Mouse (Mus musculus) CH12F3 (cell line): Measurements from ENCODE around the gene Ubc.
"Not testable (repeated sequence)": the region's sequence is repeated elsewhere in the genome, so short reads cannot be mapped to it uniquely, and the experiment has no call there.

ENCODE experiments used
- in situ Hi-C: fragments of 300-500 bp; cut with MboI; formaldehyde crosslinking; loops from 2 replicates; pipeline ENCODE4 v1.14.3; 2020; ENCODE audit warnings: low sequenced_read_pairs

Ubc gene

DNA sequence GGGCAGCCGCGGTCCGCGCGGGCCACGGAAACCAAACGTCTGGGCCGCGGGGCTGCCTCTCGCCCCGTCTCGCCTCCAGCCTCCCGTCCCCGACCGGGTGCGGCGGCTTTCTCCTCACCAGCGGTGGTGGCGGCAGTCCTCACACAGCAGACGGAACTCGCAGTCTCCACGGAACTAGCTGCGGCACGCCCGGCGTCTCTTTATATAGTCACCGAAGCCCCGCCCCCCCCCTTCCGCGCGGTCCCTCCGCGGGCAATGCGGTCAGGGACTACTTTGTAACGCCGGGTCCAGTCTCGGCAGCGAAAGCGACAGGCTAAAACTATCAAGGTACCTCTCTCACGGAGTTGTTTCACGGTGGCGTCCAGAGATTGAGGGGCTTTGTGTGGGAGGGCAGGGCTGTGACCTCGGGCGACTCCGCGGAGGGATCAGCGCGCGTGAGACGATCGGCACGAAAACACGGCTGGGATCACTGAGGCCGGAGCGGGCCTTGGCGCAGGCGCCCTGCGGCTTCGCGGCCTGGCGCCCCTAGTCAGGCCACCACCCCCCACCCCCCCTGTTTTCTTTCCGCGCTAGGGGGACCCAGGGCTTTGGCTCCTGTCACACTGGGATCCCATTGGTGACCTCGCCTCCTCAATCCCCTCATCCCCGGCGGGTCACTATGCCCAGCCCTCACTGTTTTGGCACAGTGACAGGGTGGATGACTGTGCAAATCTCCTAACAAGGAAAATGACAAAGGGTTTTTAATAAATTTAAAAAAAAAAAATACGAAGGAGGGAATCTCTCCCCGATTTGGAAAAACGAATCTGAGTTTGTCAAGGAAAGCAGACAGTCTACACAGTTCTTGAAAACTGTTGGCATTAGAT, at the start of gene Ubc:
Gene Ubc (minus strand): TSS at position 624 of the 863 bp plus-strand sequence.
- in situ Hi-C loops = no loop called here

GRCm38 (mm10) chr5:125434347-125434746, 44.3 kb upstream of the Ubc start:
- in situ Hi-C loops = not testable (repeated sequence)

- in situ Hi-C loops = no loop called here
Observed at GRCm38 (mm10) chr5:125433793-125434337, 43.9 kb upstream of the Ubc start, which contains the start of gene Dhx37. Gene Dhx37 (minus strand): TSS chr5:125434121.

- in situ Hi-C loops = not testable (repeated sequence)
Observed at GRCm38 (mm10) chr5:125432324-125432723, 42.3 kb upstream of the Ubc start.

- in situ Hi-C loops = no loop called here
Observed at GRCm38 (mm10) chr5:125426343-125426742, 36.3 kb upstream of the Ubc start.

- in situ Hi-C loops = no loop called here
Observed at GRCm38 (mm10) chr5:125425698-125426276, 35.8 kb upstream of the Ubc start.

DNA sequence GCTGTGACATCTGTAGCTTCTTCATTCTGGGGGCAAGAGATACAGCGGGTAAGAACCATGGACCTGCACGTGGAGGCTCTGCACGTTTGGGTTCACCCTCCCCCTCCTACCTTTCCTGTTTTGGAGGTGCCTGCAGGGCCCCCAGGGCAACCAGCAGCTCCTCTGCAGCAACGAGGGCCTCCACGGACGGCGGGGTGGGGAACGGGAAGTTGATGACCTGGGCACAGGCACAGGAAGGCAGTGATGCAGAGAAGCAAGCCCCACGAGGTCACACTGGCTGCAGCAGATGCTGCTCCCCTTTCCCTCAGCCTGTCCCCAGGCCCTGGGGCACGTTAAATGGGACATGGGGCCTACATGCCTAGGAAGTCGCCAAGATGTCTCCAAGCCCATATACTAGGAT, 29.1 kb upstream of the Ubc start:
- in situ Hi-C loops = no loop called here

GRCm38 (mm10) chr5:125418636-125419035, 28.6 kb upstream of the Ubc start:
- in situ Hi-C loops = no loop called here

GRCm38 (mm10) chr5:125416183-125416582, 26.2 kb upstream of the Ubc start:
- in situ Hi-C loops = no loop called here

- in situ Hi-C loops = no loop called here
Observed at GRCm38 (mm10) chr5:125413763-125414162, 23.8 kb upstream of the Ubc start.

GRCm38 (mm10) chr5:125412536-125412935, 22.5 kb upstream of the Ubc start:
- in situ Hi-C loops = not testable (repeated sequence)

DNA sequence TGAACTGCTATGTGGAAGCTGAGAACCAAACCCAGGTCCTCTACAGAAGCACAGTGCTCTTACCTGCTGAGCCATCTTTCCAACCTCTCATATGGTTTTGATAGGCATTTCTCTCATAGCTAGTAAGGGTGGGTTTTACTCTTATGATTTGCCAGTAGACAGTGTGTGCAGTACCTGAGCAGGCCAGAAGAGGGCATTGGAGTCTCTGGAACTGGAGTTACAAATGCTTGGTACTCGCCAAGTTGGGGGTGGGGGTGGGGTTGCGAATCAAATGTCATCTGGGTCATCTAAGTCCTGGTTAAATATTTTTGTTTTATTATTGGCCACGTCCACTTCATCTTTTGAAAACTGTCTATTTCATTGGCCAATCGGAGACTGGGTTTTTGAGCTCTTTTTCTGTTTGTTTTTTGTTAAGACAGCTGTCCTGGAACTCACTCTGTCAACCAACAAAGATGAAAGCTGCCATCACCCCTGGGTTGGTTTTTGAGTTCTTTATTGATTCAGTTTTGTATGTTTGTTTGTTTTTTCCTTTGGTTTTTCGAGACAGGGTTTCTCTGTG, 22.0 kb upstream of the Ubc start:
- in situ Hi-C loops = no loop called here

GRCm38 (mm10) chr5:125409348-125410090, 19.5 kb upstream of the Ubc start:
- in situ Hi-C loops = no loop called here

DNA sequence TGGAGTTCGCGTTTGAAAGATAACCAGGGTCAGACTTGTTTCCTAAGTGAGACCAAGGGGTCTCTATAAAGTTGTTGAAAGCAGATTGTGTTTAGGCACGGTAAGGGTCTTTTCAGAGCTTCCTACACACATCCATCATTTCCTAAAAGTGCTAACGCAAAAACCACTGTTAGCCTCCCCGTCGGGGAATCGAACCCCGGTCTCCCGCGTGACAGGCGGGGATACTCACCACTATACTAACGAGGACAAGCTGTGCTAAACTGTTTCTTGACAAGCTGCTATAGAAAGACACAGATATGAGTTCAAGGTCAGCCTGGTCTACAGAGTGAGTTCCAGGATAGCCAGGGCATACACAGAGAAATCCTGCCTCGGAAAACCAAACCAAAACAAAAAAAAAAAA, 18.8 kb upstream of the Ubc start:
- in situ Hi-C loops = no loop called here

DNA sequence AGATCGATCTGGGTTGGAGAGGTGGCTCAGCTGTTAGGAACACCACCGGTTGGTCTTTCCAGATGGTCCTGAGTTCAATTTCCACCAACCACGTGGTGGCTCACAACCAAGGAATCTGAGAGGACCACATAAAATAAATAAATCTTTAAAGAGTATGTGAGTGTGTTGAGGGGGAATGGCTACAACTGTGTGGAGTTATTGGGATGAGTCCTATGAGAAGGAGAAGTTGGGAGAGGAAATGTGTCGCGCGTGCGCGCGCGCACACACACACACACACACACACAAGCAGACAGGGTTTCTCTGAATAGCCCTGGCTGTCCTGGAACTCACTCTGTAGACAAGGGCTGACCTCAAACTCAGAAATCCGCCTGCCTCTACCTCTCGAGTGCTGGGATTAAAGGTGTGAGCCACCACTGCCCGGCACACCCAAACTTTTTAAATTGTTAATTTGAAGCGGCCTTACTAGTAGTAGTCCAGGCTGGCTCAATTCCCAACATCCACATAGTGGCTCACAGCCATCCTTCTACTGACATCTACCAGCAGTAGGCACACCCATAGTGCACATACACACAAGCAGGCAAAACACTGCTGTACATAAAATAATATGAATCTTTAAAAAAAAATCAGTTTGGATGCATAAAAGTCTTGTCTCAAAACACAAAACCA, 18.0 kb upstream of the Ubc start:
- in situ Hi-C loops = no loop called here

DNA sequence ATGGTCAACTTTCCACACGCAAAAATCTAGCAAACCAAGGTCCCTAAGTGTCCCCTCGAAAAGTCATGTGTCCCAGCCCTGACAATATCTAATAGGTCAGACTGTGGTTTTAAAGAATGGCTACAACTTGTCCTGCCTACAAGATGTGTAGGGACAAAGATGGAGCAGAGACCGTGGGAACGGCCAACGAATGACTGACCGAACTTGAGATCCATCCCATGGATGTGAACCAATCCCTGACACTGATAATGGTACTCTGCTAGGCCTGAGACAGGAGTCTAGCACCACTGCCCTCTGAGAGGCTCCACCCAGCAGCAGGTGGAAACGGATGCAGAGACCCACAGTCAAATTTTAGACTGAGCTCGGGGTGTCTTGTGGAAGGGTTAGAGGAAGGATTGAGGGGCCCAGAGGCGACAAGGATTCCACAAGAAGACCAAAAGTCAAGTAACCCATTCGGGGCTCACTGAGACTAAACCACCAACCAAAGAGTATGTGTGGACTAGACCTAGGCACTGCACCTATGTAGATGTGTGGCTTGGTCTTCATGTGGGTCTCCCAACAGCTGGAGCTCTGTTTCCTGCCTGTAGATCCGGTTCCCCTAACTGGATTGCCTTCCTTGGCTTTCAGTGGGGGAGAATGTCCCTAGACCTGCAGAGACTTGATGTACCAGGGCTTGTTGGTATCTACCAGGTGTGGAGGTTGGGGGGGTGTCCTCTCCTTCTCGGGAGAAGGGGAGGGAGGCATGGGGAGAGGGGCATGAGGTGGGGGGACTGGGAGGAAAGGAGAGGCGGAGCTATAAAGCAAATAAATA, 17.2 kb upstream of the Ubc start:
- in situ Hi-C loops = no loop called here

DNA sequence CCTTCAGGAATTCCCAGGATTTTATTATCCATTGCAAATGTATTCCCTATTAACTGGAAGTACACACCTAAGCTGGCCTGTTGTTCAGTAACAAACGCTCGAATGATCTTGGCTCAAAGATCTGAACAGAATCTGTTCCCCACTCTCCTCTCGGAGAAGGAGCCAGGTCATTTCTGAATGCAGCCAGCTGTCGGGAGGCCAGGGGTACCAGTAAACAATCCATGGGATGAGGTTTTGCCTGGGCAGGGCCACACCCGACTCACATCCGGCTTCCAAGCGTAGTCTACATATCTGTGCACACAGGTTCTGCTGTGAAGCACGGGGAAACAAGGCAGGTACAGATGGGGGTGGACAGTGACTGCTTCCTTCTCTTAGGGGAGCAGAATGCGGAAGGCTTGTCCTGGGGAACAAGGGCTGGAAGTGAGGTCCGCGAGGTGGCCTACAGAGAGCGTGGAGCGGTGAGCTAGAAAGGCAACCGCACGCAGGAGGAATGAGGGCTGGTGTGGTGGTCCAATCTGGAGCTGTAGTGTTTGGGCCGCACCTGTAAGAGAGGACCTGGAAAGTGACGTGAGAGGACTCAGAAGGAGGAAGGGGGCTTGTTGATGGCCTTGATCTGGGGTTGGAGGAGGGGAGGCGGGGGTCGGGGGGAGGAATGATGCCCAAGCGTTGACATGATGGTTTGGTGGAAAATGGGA, 16.5 kb upstream of the Ubc start:
- in situ Hi-C loops = no loop called here

DNA sequence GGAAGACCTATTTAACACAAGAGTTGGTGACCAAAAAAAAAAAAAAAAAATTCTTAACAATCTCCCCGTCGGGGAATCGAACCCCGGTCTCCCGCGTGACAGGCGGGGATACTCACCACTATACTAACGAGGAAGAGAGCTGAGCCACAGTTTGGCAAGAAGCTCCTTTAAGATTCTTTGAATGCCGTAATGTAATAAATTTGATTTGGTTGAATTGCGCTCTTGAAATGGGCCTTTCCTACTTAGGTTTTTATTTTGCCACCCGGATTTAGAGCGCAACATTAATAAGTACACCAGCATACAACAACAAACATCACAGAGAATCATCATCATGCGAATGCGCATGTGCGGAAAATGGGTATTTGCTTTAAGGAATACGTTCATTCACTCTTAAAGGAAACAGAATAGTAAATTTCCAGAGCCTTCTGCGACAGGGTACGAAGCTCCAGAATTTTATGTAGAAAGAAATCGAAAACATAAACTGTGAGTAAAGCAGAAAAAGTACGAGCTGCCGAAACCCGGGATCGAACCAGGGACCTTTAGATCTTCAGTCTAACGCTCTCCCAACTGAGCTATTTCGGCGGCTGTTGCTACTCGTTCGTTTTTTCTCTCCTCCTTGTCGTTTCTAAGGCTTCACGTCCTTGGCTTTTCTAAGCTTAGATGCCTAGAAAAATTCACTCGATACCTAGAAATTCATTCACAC, 15.7 kb upstream of the Ubc start:
- in situ Hi-C loops = no loop called here
